Mouse (Mus musculus) layer of hippocampus, adult 9-11 months (tissue): ENCODE data around the gene Pde10a.

Experiments
- DNase-seq: peaks from one replicate; pipeline ENCODE4 v3.0.0; 2022

The Pde10a gene

DNA sequence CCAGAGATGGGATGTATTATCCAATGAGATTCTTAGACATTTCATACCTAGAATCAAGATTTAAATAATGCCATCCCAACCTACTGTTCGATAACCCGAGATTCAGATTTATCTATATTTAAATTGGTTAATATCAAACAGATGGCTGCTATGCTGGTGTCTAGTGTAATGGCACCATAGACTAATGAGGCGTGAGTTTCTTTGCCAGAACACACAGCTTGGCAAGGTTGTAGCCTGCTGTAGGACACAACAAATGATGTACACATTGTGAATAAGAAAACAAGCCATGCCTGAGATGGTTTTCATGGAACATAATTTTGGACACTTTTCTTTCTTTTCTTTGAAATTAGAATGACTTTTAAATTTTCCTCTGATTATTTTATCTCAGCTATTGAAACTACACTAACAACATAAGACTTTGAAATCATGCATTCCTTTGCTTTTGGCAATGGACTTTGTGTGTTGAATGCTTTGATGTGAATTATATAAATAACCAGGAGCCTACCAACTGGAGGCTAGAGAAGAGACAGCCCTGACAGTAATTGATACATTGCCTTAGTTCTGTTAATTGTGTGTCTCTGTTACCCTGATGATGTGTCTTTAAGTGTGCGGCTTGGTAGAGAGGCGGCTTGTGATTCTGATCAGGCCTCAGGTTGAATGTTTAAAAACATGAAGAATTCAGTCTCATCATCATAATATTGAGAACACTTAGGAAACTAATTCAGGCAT lies 378.5 kb downstream of the Pde10a start:
- DNase-seq = no peak

DNA sequence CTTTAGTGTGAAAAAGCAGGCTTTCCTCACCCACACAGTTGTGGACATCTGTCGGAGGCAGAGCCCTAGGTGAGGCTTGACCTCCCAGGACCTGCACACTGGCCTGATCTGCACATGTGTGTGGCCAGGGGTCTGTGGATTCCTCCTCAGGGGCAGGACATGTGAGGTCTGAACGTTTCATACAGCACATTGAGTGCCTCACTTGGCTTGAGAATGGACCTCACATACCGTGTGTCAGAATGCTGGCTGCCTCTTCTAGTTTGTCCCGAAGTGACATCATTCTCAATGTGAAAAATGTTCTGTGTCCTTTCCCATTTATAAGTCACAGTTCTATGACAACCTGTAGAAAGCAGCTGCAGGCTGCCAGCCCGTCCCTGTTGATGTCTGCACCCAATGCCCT lies 385.4 kb downstream of the Pde10a start:
- no peak for DNase-seq

DNA sequence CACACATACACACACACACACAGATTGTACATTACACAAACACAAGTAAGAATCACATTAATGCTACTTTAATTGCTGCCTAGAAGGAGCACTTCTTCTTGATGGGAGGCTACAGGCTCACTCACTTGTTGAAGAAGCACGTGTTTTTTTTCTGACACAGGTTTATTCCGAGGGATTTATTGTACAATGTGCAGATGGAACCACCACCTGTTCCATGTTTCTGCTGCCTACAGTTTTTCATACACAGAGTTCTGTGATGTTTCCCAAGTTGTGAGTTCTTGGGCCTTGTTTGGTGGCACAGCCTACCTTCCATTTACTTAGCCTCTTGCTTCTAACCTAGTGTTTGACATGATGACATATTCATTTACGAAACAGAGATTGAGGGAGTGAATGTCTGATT lies 387.8 kb downstream of the Pde10a start:
- DNase-seq = no peak

DNA sequence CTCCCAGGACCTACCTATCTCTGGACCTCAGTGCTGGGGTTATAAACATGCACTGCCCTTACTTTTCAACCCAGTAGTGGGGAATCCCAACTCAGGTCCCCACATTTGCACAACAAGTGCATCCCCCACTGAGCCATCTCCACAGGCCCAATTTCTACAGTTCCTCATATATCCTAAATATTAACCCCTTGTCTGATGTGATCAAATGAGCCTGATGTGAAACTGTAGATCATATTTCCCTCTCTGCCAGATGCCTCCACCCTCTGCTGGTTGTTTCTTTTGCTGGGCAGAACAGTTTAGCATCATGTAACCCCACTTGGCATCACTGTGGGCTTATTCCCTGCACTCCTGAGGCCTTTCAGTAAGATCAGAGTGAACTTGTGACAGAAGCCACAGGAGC lies 390.5 kb downstream of the Pde10a start:
- no peak for DNase-seq

DNA sequence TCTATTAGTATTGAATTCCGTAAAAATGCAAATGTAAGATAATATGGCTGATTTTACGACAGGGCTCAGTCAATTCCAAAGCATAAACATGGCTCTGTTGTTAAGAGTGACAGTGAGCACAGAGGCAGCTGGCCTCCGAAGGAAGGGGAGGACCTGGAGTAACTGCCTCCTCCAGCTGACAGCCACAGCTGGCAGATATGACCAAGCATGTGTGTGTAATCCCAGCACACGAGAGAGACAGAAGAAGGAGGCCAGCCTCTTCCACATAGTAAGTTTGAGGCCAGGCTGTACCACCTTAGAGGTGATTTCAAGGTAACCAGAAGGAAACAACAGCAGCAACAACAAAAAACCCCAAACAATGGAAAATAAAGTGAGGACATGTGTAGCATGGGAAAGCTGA lies 397.9 kb downstream of the Pde10a start:
- no peak for DNase-seq

DNA sequence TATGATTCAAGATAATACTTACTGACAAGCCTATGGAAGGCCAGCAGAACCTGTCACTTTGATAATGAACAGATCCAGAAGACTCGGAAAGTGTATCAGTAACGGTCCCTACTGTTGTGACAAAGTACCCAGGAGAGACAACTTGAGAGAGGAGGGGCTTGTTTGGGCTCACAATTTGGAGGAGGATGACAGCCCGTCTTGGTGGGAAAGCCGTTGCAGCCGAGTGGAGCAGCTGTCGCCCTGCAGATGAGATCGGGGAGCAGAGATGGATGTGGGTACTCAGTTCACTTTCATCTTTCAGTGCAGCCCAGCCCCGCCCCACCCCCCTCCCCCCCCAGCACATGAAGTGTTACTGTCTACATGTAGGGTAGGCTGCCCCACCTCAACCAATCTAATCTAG lies 398.6 kb downstream of the Pde10a start:
- no peak for DNase-seq

DNA sequence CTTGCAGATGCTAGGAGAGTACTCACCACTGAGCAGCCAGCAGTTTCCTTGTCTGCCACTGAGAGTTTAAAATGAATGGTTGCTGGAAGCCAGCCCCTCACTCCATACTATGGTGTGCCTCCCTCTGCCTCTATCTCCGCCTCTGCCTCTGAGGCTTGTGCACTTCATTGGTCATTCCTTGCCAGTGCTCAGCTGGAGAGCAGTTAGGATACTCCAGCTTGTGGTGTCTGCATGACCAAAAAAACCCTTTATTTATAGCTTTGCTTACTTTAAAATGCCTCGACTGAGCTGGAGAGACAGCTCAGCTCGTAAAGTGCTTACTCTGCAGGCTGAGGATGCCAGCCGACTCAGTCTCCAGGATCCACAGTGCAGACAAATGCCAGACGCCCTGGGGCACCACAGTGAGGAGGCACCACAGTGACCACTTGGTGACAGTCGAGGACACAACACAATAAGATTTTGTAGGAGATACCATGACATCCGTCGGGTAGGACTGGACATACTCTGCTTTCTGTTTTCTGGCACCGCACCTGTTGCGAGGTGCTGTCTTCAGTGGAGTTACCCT lies 400.7 kb downstream of the Pde10a start:
- DNase-seq = no peak

DNA sequence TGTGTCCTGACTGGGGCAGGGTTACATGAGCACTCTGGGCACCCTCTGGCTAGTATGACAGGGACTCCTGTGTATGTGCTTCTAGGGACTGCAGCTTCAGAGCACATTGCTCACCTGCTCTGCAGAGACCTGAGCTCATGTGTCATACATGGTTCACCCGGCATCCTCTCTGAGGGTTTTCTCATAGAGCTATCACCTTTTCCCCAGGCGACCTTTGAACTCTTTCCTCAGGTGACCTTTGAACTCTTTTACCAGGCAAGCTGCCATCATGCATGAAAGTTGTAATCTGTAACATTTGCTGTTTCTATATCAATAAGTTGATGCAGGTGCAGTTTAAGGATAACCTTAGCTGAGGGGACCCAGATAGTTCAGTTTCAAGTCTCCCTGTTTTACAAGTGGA lies 403.4 kb downstream of the Pde10a start:
- DNase-seq = no peak

DNA sequence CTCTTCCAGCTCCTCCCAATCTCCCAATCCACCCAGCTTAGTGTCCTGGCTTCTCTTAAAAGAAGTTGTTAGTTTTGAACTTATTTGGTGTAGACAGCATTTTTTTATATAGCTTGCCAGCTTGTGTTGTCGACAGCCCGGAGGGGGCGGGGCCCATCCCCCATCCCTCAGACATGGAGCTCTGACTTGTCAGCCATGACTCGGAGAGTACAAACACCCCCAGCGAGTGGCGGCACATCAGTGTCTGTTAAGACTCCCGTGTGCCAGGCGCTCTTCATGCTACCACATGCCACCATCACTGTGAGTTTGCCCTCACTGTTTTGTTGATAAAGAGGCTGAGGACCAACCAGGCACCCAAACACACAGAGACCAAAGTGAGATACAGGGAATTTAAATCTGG lies 404.5 kb downstream of the Pde10a start:
- no peak for DNase-seq

DNA sequence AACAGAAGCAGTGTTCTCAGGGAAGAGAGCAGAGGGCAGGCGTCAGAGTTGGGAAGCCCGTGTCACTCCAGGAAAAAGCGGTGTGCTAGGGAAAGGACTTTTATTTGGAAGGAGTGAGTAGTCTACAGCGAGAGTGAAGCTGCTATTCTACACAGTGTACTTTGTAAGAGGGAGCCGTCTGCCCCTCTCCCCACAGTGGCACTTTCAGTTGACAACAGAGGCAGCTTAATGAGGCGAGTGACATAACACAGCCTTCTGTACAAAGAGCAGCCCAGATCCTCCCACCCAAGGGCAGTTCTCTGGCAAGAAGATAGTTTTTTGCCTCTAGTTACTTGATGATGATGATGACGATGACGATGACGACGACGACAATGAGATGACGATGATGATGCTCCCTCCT lies 410.4 kb downstream of the Pde10a start:
- DNase-seq = peak; percentile 27

DNA sequence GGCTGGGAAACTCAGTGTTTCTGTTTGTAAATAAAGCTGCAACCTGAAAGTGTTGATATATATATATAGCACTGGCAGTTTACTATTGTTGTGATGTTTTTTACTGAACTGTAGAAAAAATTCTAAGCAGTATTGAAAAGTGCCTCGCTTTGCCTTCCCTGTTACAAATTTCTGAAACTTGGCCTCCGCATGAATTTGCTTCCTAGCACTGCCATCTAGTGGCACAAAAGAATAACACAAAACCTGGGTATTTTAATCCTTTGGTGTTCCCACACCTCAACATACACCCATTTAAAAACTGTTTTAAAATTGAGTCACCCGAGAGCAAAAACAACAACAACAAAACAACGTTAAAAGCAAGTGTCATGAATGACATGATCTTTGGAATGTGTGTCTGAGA lies 411.4 kb downstream of the Pde10a start:
- DNase-seq = no peak

DNA sequence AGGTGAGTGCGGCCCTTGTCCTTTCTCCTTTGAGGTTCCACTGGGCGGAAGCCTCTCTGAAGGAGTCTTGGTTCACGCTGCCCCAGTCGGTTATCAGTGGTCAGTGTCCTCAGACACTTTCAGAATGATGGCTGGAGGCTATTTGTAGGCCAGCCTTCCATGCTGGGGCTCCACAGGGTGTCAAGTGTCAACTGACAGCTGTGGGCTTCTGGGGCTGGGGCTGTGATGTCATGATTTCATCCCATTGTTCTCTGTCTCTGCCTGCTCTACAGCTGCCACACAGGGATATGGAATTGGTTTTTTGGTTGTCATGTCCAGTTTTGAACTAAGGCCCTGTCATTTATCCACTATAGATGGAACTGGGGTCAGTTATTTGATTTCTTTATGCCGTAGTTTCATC lies 426.4 kb downstream of the Pde10a start:
- DNase-seq = no peak

DNA sequence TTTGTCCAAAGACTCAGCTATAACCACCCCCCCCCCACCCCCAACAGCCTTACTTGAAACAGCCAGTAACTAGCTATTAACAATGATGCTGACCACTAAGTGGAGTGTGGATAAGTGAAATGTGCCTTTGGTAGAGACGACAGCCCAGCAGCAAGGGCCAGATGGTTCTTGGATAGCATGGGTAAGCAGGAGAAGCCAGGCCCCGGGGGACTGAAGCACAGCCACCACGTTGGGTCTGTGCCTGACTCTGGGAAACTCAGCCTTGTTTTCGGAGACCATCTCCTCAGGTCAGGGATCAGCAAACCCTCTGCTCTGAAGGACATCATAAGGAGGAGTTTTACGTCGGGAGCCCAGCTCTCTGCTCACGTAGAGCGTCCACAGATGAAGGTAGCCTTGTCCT lies 427.8 kb downstream of the Pde10a start:
- no peak for DNase-seq

DNA sequence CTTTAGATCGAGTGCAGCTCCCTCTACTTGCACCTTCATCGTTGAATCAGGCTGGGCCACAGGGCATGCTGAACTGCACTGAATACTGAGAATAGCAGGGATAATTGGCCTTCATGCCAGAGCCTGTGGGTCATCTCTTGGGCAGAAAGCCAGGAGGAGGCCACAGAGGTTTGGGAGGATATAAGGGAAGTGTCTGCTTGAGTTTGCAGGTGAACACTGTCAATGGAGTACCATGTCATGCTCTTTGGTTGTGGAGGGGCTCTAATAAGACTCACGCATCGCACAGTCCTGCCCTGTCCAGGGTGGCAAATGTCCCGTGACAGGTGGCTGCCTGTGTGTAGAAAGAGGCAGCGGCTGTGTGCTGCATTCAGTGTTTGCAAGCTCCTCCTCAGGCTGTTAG lies 433.0 kb downstream of the Pde10a start:
- DNase-seq = no peak

DNA sequence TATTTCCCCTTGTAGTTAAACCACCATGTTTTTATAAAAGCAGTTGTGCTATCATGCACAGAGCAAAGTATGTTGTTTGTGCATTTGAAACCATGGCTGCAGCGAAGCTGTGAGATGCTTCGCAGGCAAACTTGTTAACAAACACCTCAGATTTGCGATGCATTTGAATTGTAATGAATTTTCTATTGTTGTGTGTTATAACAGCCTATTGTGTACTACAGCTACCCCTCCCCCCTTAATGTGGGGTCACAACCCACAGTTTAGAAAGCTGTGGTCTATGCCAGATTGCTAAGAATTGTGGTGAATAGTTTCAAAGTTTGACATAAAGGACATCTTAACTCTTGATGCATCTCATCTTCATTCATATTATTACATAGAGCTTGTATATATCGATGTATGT lies 435.2 kb downstream of the Pde10a start:
- DNase-seq = no peak

DNA sequence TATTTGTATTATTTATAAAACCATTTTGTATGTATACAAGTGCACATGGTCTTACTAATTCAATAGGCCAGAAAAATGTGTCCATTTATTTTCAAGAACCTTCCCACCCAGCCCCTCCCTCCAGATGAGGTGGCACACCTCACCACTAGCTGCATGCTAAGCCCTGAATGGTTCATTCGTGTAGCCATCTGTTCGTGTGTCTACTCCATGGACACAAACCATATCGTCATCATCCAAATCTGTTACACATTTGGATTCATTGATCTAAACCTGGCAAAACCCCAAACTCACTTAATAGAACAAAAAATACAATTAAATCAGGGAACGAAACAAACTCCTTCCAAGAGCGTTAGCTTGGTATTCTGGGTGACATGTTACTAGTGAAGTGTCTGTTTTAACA lies 435.9 kb downstream of the Pde10a start:
- no peak for DNase-seq

DNA sequence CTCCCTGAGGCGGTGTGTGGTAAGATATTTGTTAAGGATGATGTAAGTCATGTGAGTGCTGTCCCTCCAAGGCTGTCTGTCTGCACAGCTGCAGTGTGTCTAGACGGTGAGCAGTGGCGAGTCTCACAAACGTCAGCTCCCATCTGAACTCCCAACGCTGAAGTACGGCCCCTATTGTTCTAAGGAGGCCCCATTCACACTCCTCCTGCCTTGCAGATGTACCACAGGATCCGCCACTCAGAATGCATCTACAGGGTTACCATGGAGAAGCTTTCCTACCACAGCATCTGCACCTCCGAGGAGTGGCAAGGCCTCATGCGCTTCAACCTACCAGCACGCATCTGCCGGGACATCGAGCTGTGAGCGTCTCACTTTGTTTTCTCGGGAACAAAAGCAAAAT lies 436.5 kb downstream of the Pde10a start:
- DNase-seq = no peak

DNA sequence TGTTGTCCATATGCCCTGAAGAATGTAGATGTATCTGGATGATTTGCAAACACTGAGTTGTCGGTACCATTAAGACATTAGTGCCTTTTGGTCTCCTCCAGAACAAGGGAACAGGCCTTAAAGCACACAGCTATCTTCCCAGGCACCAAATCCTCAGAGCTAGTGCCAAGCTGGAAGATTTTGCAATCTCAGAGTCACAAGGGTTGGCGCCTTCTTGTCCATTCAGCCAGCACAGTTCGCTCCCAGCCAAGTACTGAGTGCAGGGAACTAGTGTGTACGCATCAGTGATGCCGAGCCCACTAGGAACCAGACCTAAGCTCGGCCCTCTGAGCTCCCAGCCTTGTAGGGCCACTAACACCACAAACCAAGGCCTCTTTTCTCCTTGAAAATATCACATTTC lies 440.0 kb downstream of the Pde10a start:
- no peak for DNase-seq

DNA sequence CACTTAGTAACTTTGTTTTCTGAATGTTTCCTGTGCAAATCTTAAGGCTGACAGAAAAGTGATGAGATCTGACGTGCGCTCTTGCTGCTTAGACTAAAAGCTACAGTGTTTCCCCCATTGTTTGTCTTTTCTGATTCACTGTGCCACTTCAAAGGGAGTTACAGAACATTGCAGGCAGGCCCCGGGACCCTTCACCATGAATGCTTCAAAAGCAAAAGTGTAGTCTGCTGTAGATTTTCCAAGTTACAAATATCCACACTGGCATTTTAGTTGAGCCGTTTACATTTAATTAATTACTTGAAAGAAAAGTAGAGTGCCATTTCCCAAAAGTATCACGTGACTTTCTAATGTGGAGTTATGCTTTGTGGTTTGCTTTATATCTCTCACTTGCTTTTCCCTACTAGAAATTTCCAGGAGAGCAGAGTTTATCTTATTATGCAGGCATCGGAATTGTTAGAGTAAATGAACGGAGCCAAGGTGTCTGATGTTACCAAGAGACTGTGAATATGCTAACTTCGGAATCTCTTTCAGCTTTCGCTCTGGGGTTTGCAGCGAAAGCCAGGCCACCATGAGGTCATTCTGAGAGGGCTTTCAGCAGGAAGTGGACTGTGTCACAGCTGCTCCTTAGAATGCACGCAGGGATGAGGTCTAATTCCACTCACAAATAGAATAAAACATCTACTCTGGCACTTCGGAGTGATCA lies 447.1 kb downstream of the Pde10a start:
- no peak for DNase-seq

DNA sequence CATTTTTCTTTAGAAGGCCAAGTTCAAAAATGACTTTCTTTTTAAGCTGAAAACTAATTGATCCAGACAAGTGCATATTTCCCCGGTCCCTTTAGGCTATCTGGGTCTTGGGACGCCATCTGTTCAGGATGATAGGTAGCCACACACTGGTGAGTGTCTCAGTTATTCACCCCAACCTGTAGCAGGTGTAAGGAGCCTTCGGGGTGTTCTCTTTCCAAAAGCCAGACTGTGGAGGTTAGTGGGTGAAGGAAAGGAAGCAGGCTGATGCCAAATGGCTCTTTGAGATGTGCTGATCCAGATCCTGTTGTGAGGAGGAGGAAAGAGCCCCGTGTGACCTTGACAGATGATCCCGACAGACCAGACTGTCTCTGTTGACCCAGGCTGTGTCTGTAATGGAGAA lies 448.2 kb downstream of the Pde10a start:
- DNase-seq = no peak

DNA sequence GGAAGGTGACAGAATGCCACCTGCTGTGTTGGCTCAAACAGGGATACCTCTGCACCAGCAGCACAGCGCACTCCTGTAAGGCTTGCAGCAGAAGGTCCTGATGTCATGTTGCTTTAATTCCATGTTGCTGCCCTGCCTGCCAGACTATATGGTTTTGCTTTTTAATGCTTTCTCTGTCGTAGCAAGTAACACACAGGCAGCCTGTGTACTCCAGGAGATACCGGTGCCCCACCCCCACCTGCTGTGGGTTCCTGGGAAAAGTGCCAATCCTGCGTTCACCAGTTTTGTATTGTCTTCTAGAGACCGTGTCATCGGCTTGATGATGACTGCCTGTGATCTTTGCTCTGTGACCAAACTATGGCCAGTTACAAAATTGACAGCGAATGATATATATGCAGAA lies 449.3 kb downstream of the Pde10a start:
- no peak for DNase-seq

DNA sequence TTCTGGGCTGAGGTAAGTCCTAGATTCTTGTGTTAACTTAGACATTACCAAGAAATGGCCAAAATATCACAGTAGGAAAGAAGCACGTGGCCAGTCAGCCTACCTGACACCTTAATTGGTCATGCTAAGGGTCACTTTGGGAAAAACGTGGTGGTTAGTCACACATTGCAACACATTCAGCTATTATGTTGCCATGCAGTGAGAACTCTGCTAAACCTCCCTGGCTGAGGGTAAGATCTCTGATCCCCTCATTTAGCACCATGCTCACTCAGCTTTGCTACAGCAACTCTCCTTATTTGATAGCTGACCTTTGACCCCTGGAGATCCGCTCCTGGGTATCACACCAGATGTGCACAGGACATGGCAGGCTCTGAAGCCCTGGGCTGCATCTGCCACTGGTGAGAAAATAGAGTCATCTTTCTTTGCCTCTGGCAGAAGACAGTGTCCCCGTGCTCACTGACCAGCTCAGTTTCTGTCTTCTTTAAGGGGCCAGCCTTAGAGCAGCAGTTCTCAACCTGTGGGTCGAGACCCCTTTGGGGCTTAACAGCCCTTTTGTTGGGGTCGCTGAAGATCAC lies 449.7 kb downstream of the Pde10a start:
- DNase-seq = no peak

DNA sequence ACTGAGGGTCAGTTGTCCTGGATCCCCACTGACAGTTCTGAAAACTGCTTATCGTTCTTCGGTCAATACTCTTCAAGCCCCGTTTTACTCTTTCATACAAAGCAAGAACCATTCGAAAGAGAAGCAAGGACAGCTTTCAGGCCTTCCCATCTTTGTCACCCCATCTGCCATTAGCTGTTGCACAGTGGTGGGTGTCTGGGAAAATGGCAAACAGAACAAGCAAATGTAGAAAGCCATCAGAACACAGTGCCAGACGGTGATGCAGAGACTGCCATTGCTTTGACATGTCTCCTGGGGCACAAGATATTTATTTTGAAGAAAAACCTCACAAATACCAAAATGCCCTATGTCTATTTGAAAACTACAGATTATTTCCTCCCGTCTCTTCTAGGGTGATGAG lies 451.6 kb downstream of the Pde10a start:
- DNase-seq = peak; percentile 44

DNA sequence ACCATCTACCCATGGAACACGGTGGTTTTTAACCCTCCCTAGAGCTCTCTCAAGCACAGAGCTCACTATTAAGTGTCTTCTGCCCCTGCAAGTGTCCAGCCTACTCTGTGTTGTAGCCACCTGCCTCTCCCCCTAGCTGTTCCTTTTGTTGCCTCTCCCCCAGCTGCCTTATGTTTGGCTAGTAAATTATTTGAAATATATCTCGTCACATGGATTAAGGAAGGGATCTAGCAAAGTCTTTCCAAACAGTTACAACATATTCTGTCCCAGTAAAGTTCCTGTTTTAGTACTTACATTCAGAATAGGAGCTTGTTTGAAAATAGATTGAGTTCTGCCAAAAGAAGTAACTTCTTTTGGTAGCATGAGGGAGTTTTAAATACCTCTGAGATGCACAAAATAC lies 452.1 kb downstream of the Pde10a start:
- DNase-seq = no peak
